ENCODE assay signal across 8 mouse cellular contexts in genomic region chr6:134640485-134641475, GRCm38 (mm10). TPM values are rescaled to one million over a fixed set of nuclear protein-coding genes. Genes with fewer than 3 reads are reported as not detected.
DNase-seq lines count a peak whose midpoint lies in the region; ATAC-seq lines count a peak whose summit lies in the region.

No protein-coding gene starts in this region.

- peak overlapping the region; percentile 50; the same call in 1 of the 2 replicates for H3K27ac ChIP-seq in brown adipose tissue, adult 24 weeks (replicated peaks; ENCODE audit: low read depth, low read length)
- H3K27ac ChIP-seq in heart, embryonic 14.5 days (replicated peaks in 1 of 2; ENCODE audit: control insufficient read depth in 1 of 2, insufficient read depth in 1 of 2, low read depth in 2 of 2, low read length in 2 of 2), result peak overlapping the region; percentile 47 to 75
- H3K27ac ChIP-seq in liver, embryonic 13.5 days, result peak overlapping the region; percentile 88
- H3K27ac ChIP-seq in stomach, embryonic 16.5 days (ENCODE audit: low read length), result peak overlapping the region; percentile 71

- peak; percentile 97 for ATAC-seq in heart, embryonic 14.5 days (ENCODE audit: insufficient number of reproducible peaks, insufficient read depth, low FRiP score, low read depth)
- peak; percentile 97 for ATAC-seq in liver, embryonic 13.5 days (ENCODE audit: low read depth)
- ATAC-seq in stomach, embryonic 16.5 days (ENCODE audit: insufficient read depth, low FRiP score), result peak; percentile 99

- H3K9me3 ChIP-seq in heart, embryonic 14.5 days (ENCODE audit: control insufficient read depth, low read length), result no peaks in the 10 kb centered on the region
- H3K9me3 ChIP-seq in liver, embryonic 13.5 days (replicated peaks), result no peaks in the 10 kb centered on the region
- 0 out of 2 replicates have a peak, but pooled peaks cover 3% of the 10 kb centered on the region for H3K9me3 ChIP-seq in stomach, embryonic 16.5 days (replicated peaks; ENCODE audit: control insufficient read depth, low read length)

- peak; percentile 97 for DNase-seq in CD4-positive, CD25-positive, alpha-beta regulatory T cell, adult 2 months (ENCODE audit: low read depth, low spot score)
- DNase-seq in fat pad, adult 2 months (ENCODE audit: extremely low read depth, low read depth, low spot score), result peak; percentile 45
- peak; percentile 96 for DNase-seq in kidney, postnatal 14 days
- DNase-seq in liver, embryonic 13.5 days, result peak; percentile 90
- DNase-seq in neural tube, embryonic 10.5 days (ENCODE audit: extremely low spot score, low spot score), result peak; percentile 92

- WGBS in heart, embryonic 14.5 days, result 2% methylated on average over 65 of the region's 65 CpGs
- 2% methylated on average over 65 of the region's 65 CpGs for WGBS in liver, embryonic 13.5 days (ENCODE audit: insufficient replicate concordance)
- whole genome bisulfite sequencing in stomach, embryonic 16.5 days, result 2% methylated on average over 65 of the region's 65 CpGs

- H3K27me3 ChIP-seq in heart, embryonic 14.5 days (ENCODE audit: control insufficient read depth, insufficient read depth, low read length), result no peaks in the 10 kb centered on the region
- H3K27me3 ChIP-seq in liver, embryonic 13.5 days, result no peaks in the 10 kb centered on the region
- H3K27me3 ChIP-seq in stomach, embryonic 16.5 days (ENCODE audit: control insufficient read depth, insufficient read depth, low read length), result no peaks in the 10 kb centered on the region

- H3K9ac ChIP-seq in heart, embryonic 14.5 days (ENCODE audit: low read length), result peak overlapping the region; percentile 89
- peak overlapping the region; percentile 95 for H3K9ac ChIP-seq in liver, embryonic 13.5 days
- peak overlapping the region; percentile 84 for H3K9ac ChIP-seq in stomach, embryonic 16.5 days (ENCODE audit: low read length)

- peaks cover 5% of the 10 kb centered on the region; the same call in 1 of the 2 replicates for H3K36me3 ChIP-seq in heart, embryonic 14.5 days (ENCODE audit: control insufficient read depth, insufficient read depth, low read length)
- no peaks in the 10 kb centered on the region for H3K36me3 ChIP-seq in liver, embryonic 13.5 days
- no peaks in the 10 kb centered on the region for H3K36me3 ChIP-seq in stomach, embryonic 16.5 days (ENCODE audit: control insufficient read depth, insufficient read depth, low read length)

- peak overlapping the region; percentile 96 for H3K4me3 ChIP-seq in brown adipose tissue, adult 24 weeks (ENCODE audit: insufficient read depth, low read depth, low read length)
- H3K4me3 ChIP-seq in heart, embryonic 14.5 days (ENCODE audit: control insufficient read depth in 1 of 2, insufficient read depth in 1 of 2, low read depth in 1 of 2, low read length in 2 of 2), result peak overlapping the region; percentile 74 to 86
- peak overlapping the region; percentile 92 for H3K4me3 ChIP-seq in liver, embryonic 13.5 days (replicated peaks)
- peak overlapping the region; percentile 76 for H3K4me3 ChIP-seq in stomach, embryonic 16.5 days (replicated peaks; ENCODE audit: low read length)

- peak overlapping the region; percentile 83 for H3K4me2 ChIP-seq in heart, embryonic 14.5 days (ENCODE audit: low read length)
- H3K4me2 ChIP-seq in liver, embryonic 13.5 days, result peak overlapping the region; percentile 86
- H3K4me2 ChIP-seq in stomach, embryonic 16.5 days (ENCODE audit: low read depth, low read length), result peak overlapping the region; percentile 63

- no peaks in the 10 kb centered on the region for H3K4me1 ChIP-seq in brown adipose tissue, adult 24 weeks (ENCODE audit: control insufficient read depth, insufficient read depth, insufficient read length, low read length)
- H3K4me1 ChIP-seq in heart, embryonic 14.5 days (ENCODE audit: control insufficient read depth in 2 of 2, insufficient read depth in 2 of 2, low read length in 2 of 2), result 0 out of 4 replicates have a peak, but pooled peaks cover 0 to 7% of the 10 kb centered on the region in 2 experiments
- H3K4me1 ChIP-seq in liver, embryonic 13.5 days (replicated peaks), result peaks cover 17% of the 10 kb centered on the region
- H3K4me1 ChIP-seq in stomach, embryonic 16.5 days (ENCODE audit: control insufficient read depth, insufficient read depth, low read length), result 0 out of 2 replicates have a peak, but pooled peaks cover 4% of the 10 kb centered on the region

RNA-seq across cellular contexts. Expression of gene Borcs5, which starts 1.5 kb away (rescaled TPM):
- polyA plus RNA-seq in brown adipose tissue, adult 24 weeks (2012; ENCODE audit: insufficient read depth, insufficient read length, missing spikeins), result 7.3 and 15.2 TPM in 2 replicates
- 14.9 and 17.2 TPM in 2 replicates for polyA plus RNA-seq in heart, embryonic 14.5 days (2014; fragmentation: Nextera tagmentation; extraction: Ambion mirVana)
- 11.3 and 11.9 TPM in 2 replicates for polyA plus RNA-seq in liver, embryonic 13.5 days (2015; fragmentation: Nextera tagmentation; extraction: Ambion mirVana)
- 16.5 and 17.7 TPM in 2 replicates for polyA plus RNA-seq in stomach, embryonic 16.5 days (2015; fragmentation: Nextera tagmentation; extraction: Ambion mirVana)

RNA-seq across cellular contexts. Expression of gene Mansc1, which starts 8.5 kb away (rescaled TPM):
- 0.87 and 1.3 TPM in 2 replicates for polyA plus RNA-seq in brown adipose tissue, adult 24 weeks (2012; ENCODE audit: insufficient read depth, insufficient read length, missing spikeins)
- polyA plus RNA-seq in heart, embryonic 14.5 days (2014; fragmentation: Nextera tagmentation; extraction: Ambion mirVana), result 8.2 and 8.6 TPM in 2 replicates
- polyA plus RNA-seq in liver, embryonic 13.5 days (2015; fragmentation: Nextera tagmentation; extraction: Ambion mirVana), result 0.54 and 0.64 TPM in 2 replicates
- polyA plus RNA-seq in stomach, embryonic 16.5 days (2015; fragmentation: Nextera tagmentation; extraction: Ambion mirVana), result 9.9 and 13.5 TPM in 2 replicates

Comparison
In these comparisons a context has a peak if more than half of its experiments do, and no peak if none do; other contexts are left out.
1. Peak in every context shown above with its lines: DNase-seq, ATAC-seq, H3K4me3 ChIP-seq and H3K27ac ChIP-seq.
2. DNase-seq: peak in every context shown above with its lines; median percentile 97 in CD4-positive, CD25-positive, alpha-beta regulatory T cell, adult 2 months; 96 in kidney, postnatal 14 days; 92 in neural tube, embryonic 10.5 days; 90 in liver, embryonic 13.5 days; 45 in fat pad, adult 2 months.